Mouse (Mus musculus): ENCODE data around the gene Col24a1.

DNA sequence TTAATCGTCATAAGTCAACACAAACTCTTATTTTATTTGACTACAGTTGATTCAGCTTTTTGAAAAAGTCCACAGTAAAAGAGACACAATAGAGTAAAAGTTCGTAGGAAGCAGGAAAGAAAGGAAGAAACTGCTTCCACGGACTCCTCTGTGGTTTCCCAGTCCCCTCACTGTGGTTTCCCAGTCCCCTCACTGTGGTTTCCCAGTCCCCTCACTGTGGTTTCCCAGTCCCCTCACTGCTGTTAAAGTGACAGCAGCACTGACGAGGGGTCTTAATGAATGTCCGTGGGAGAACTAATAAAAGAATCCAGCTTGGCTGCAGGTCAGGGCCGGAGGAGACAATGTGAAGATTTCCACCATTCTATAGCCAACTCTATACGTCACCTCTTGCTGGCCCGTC, 39.4 kb downstream of the Col24a1 start:
- TF ChIP-seq CTCF (conservative IDR thresholded peaks at IDR 0.05; ENCODE audit: low read length): no peak
- no peak for TF ChIP-seq NANOG (IDR thresholded peaks at IDR 0.05; ENCODE audit: borderline replicate concordance, low read length)
- TF ChIP-seq POU5F1 (IDR thresholded peaks at IDR 0.05; ENCODE audit: borderline replicate concordance, low read length): no peak
